Mouse (Mus musculus) liver, embryonic 14 days (tissue): ENCODE measurements around the gene Idi2. TPM values are rescaled to one million over a fixed set of nuclear protein-coding genes. Genes with fewer than 3 reads are reported as not detected.

Experiments
- polyA plus RNA-seq: library from polyadenylated mRNA; depleted of rRNA; stranded (reverse); fragments of >200 nt; gene quantifications from 2 replicates; pipeline ENCODE4 v1.2.3, GENCODE M21; 2012; rRNA removed

Gene Idi2
- 0.02 TPM in 1 of 2 replicates, not detected in the other for polyA plus RNA-seq

DNA sequence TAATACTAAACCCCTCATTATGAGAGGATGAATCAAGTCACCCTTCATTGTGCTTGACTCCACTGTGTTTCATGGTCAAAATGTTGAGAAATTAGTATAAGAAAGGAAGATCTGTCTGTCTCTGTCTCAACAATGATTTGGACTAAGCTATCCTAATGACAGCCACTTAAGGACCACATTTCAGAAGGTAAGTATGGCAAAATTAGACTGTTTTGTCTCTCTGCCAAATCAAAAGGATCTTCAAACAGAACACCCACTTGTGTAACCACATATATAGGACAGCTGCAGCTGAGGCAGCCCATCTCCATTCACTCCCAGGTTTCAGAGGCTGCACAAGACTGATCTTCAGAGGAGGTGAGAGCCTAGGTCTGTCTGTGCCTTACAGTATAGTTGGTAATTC is at the start of gene Idi2:
Gene Idi2 (plus strand): TSS at position 301 of the 400 bp plus-strand sequence.

DNA sequence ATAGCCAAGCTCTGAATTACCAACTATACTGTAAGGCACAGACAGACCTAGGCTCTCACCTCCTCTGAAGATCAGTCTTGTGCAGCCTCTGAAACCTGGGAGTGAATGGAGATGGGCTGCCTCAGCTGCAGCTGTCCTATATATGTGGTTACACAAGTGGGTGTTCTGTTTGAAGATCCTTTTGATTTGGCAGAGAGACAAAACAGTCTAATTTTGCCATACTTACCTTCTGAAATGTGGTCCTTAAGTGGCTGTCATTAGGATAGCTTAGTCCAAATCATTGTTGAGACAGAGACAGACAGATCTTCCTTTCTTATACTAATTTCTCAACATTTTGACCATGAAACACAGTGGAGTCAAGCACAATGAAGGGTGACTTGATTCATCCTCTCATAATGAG is 4.5 kb upstream of the Idi2 start, which contains the start of gene Gm9745:
Gene Gm9745 (minus strand): TSS at position 101 of the 400 bp plus-strand sequence.

DNA sequence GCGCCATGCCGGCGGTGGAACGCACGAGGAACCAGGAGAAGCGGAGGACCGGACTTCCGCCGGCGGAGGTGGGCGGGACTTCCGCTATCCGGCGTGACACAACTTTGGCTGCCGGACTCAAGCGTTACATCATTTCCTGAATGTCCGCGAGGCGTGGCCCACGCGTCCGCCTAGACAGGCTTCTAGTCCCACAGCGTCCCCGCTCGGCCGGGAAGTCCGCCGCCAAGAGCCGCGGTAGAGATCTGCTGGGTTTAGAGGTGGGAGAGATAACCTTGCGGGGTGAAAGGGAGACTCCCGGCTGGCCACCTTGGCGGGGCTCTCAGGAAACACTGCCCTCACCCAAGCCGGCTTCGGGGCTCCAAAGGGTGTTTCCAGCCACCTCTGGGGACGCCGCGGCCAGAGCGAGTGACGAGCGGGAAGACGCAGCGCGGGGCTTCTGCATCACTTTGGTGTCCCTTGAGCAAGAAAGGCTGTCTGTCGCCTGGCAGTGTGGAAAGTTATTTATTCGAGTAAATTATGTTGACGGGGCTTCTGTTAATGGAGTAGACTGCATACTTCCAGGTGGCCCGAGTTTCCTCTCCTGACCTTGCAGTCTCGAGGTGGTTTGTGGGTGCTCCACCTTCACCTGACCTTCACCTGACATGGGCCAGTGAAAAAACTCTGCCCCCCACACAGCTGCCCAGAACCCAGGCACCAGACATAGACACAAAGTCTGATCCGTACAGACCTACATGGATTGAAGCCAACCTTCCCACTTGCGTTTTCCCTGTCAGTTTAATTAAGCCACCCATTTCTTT is 43.5 kb downstream of the Idi2 start, which contains the start of gene Gtpbp4:
Gene Gtpbp4 (minus strand): TSS at position 94 of the 797 bp plus-strand sequence.

Other genes with a start within 250 kb of the Idi2 start
- 4.2 and 5.5 TPM in 2 replicates for gene Wdr37, start 81.0 kb upstream of the Idi2 start, polyA plus RNA-seq
- gene Idi1, start 67.4 kb upstream of the Idi2 start, polyA plus RNA-seq: 54.4 and 60.4 TPM in 2 replicates
- not detected in 2 replicates for gene Gm9745, start 4.6 kb upstream of the Idi2 start, polyA plus RNA-seq
- 17.2 and 17.5 TPM in 2 replicates for gene Gtpbp4, start 43.2 kb downstream of the Idi2 start, polyA plus RNA-seq
- gene Larp4b, start 141.0 kb downstream of the Idi2 start, polyA plus RNA-seq: 15.9 and 19.7 TPM in 2 replicates